ENCODE assay signal across 8 mouse cellular contexts in the genomic region with DNA sequence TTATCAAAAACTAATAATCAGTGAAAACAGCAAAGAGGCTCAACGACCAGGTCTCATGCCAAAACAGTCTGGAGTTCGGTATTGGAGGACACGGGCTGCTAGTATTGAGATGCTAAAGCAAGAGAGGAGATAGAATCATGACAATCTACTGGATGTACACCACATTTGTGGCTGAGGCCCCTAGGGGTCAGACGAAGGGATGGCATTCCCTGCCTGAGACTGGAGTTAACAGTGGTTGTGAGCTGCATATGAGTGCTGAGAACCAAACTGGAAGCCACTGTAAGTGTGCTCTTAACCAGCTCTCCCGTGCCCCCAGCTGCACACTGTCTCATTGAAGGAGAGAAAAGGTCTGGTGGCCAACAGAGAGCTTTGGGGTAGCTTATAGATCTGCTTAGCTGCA. TPM values are rescaled to one million over a fixed set of nuclear protein-coding genes. Genes with fewer than 3 reads are reported as not detected.
DNase-seq lines count a peak whose midpoint lies in the region; ATAC-seq and TF ChIP-seq lines count a peak whose summit lies in the region.

No protein-coding gene starts in this region.

- H3K27ac ChIP-seq in heart, embryonic 13.5 days (replicated peaks) = no peak overlapping the region
- peak overlapping the region; percentile 59 for H3K27ac ChIP-seq in ES-Bruce4 (ENCODE audit: insufficient read depth, low read length)
- peak overlapping the region; percentile 58; the same call in 1 of the 2 replicates for H3K27ac ChIP-seq in embryonic facial prominence, embryonic 15.5 days (replicated peaks)
- no peak overlapping the region for H3K27ac ChIP-seq in stomach, embryonic 15.5 days

- no peaks in the 10 kb centered on the region for H3K36me3 ChIP-seq in heart, embryonic 13.5 days
- no peaks in the 10 kb centered on the region for H3K36me3 ChIP-seq in ES-Bruce4 (ENCODE audit: control insufficient read depth, insufficient read depth, low read length, poor library complexity, severe bottlenecking)
- H3K36me3 ChIP-seq in embryonic facial prominence, embryonic 15.5 days = no peaks in the 10 kb centered on the region
- H3K36me3 ChIP-seq in stomach, embryonic 15.5 days = no peaks in the 10 kb centered on the region

- peaks cover 28% of the 10 kb centered on the region for H3K4me1 ChIP-seq in heart, embryonic 13.5 days
- H3K4me1 ChIP-seq in ES-Bruce4 (ENCODE audit: control insufficient read depth, insufficient read depth, low read length) = no peaks in the 10 kb centered on the region
- peaks cover 18% of the 10 kb centered on the region for H3K4me1 ChIP-seq in embryonic facial prominence, embryonic 15.5 days
- H3K4me1 ChIP-seq in stomach, embryonic 15.5 days = peaks cover 7% of the 10 kb centered on the region; the same call in 1 of the 2 replicates

- no peak for TF ChIP-seq EP300 in ES-Bruce4 (IDR thresholded peaks at IDR 0.05; ENCODE audit: insufficient read depth, low read depth, low read length)

- no peak for ATAC-seq in heart, embryonic 13.5 days (ENCODE audit: extremely low read depth, insufficient number of reproducible peaks, low FRiP score, low TSS enrichment)
- ATAC-seq in embryonic facial prominence, embryonic 15.5 days (ENCODE audit: insufficient number of reproducible peaks, low FRiP score, low TSS enrichment, low read depth) = no peak
- ATAC-seq in stomach, embryonic 15.5 days (ENCODE audit: insufficient read depth, low FRiP score, low read depth) = no peak

- DNase-seq in heart, adult 18-20 months = no peak
- DNase-seq in liver = peak; percentile 22
- DNase-seq in left cerebral cortex, adult 11 months (ENCODE audit: low spot score) = no peak
- no peak for DNase-seq in testis, postnatal 10 days (ENCODE audit: low spot score)

- TF ChIP-seq POLR2A in ES-Bruce4 (IDR thresholded peaks at IDR 0.05; ENCODE audit: insufficient read depth, low read length) = no peak

- TF ChIP-seq CTCF in ES-Bruce4 (IDR thresholded peaks at IDR 0.05; ENCODE audit: low read depth, low read length) = no peak

- H3K4me3 ChIP-seq in heart, embryonic 13.5 days = peak overlapping the region; percentile 96
- H3K4me3 ChIP-seq in ES-Bruce4 (ENCODE audit: low read depth, low read length) = peak overlapping the region; percentile 98
- H3K4me3 ChIP-seq in embryonic facial prominence, embryonic 15.5 days (replicated peaks) = peak overlapping the region; percentile 86
- H3K4me3 ChIP-seq in stomach, embryonic 15.5 days (replicated peaks) = peak overlapping the region; percentile 90; the same call in 1 of the 2 replicates

- H3K9ac ChIP-seq in heart, embryonic 13.5 days = peak overlapping the region; percentile 66
- H3K9ac ChIP-seq in ES-Bruce4 (ENCODE audit: low read depth, poor library complexity, severe bottlenecking) = peak overlapping the region; percentile 72
- H3K9ac ChIP-seq in embryonic facial prominence, embryonic 15.5 days = no peak overlapping the region
- no peak overlapping the region for H3K9ac ChIP-seq in stomach, embryonic 15.5 days

- H3K9me3 ChIP-seq in heart, embryonic 13.5 days = no peaks in the 10 kb centered on the region
- H3K9me3 ChIP-seq in ES-Bruce4 (replicated peaks; ENCODE audit: control insufficient read depth, insufficient read depth, low read length, poor library complexity, severe bottlenecking) = no peaks in the 10 kb centered on the region
- H3K9me3 ChIP-seq in embryonic facial prominence, embryonic 15.5 days (replicated peaks) = no peaks in the 10 kb centered on the region
- H3K9me3 ChIP-seq in stomach, embryonic 15.5 days = no peaks in the 10 kb centered on the region

- 57% methylated on average over 5 of the region's 5 CpGs for WGBS in heart, embryonic 13.5 days
- 66% methylated on average over 5 of the region's 5 CpGs for WGBS in embryonic facial prominence, embryonic 15.5 days
- WGBS in stomach, embryonic 15.5 days = 74% methylated on average over 5 of the region's 5 CpGs

- H3K27me3 ChIP-seq in heart, embryonic 13.5 days (replicated peaks) = no peaks in the 10 kb centered on the region
- no peaks in the 10 kb centered on the region for H3K27me3 ChIP-seq in ES-Bruce4 (ENCODE audit: control insufficient read depth, insufficient read depth, low read length, poor library complexity, severe bottlenecking)
- H3K27me3 ChIP-seq in embryonic facial prominence, embryonic 15.5 days = no peaks in the 10 kb centered on the region
- H3K27me3 ChIP-seq in stomach, embryonic 15.5 days (replicated peaks) = no peaks in the 10 kb centered on the region

- H3K4me2 ChIP-seq in heart, embryonic 13.5 days = peak overlapping the region; percentile 93
- H3K4me2 ChIP-seq in embryonic facial prominence, embryonic 15.5 days (replicated peaks) = peak overlapping the region; percentile 73
- H3K4me2 ChIP-seq in stomach, embryonic 15.5 days = peak overlapping the region; percentile 69

RNA-seq across cellular contexts. Expression of gene Tial1, which starts 0.9 kb away (rescaled TPM):
- polyA plus RNA-seq in heart, embryonic 13.5 days (2015; fragmentation: Nextera tagmentation; extraction: Ambion mirVana) = 16.4 and 17.9 TPM in 2 replicates
- 10 to 100 TPM; 40.1 to 43.4 TPM for total RNA-seq in heart, adult 18-20 months (2021)
- 134 and 152 TPM in 2 replicates for polyA plus RNA-seq in ES-Bruce4 (2011; ENCODE audit: insufficient read depth, insufficient read length, low read depth, missing spikeins)
- polyA plus RNA-seq in embryonic facial prominence, embryonic 15.5 days (2015; fragmentation: Nextera tagmentation; extraction: Ambion mirVana) = 28.5 and 30.4 TPM in 2 replicates
- 26.8 and 28.5 TPM in 2 replicates for polyA plus RNA-seq in stomach, embryonic 15.5 days (2015; fragmentation: Nextera tagmentation; extraction: Ambion mirVana)

RNA-seq across cellular contexts. Expression of gene Rgs10, which starts 43.8 kb away (rescaled TPM):
- polyA plus RNA-seq in heart, embryonic 13.5 days (2015; fragmentation: Nextera tagmentation; extraction: Ambion mirVana) = 12.3 and 13.0 TPM in 2 replicates
- 10 to 100 TPM; 10.8 to 13.4 TPM for total RNA-seq in heart, adult 18-20 months (2021)
- 6.0 and 6.3 TPM in 2 replicates for polyA plus RNA-seq in ES-Bruce4 (2011; ENCODE audit: insufficient read depth, insufficient read length, low read depth, missing spikeins)
- polyA plus RNA-seq in embryonic facial prominence, embryonic 15.5 days (2015; fragmentation: Nextera tagmentation; extraction: Ambion mirVana) = 14.0 and 14.8 TPM in 2 replicates
- polyA plus RNA-seq in stomach, embryonic 15.5 days (2015; fragmentation: Nextera tagmentation; extraction: Ambion mirVana) = 25.7 and 27.9 TPM in 2 replicates

Comparison
In these comparisons a context has a peak if more than half of its experiments do, and no peak if none do; other contexts are left out.
1. H3K27ac ChIP-seq: peak in ES-Bruce4 (single experiment) and embryonic facial prominence, embryonic 15.5 days (single experiment); none in heart, embryonic 13.5 days (single experiment) and stomach, embryonic 15.5 days (single experiment).
2. H3K9ac ChIP-seq: peak in heart, embryonic 13.5 days (single experiment) and ES-Bruce4 (single experiment); none in embryonic facial prominence, embryonic 15.5 days (single experiment) and stomach, embryonic 15.5 days (single experiment).
3. Peak in every context shown above with its lines, with median percentiles within 50 percentile points of each other: H3K4me2 ChIP-seq and H3K4me3 ChIP-seq.